25 mouse cellular contexts compared by ENCODE assay signal in the genomic region with DNA sequence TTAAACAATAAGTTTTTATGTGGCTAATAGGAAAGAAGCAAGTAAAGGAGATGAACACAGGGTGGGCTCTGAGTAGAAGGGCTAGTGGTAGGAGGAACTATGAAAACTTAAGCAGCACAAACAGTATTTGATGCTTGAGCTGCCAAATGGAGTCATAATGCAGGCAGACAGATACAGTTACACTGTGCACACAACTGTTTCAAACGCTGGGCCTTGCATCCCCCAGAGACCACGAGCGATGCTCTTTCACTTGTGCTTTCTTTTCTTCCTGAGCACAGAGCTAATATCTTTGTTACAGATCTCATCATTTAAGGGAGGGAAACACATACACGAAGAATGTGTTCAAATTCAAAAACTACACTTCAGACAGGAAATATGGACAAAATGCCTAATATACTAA.
DNase-seq lines count a peak whose midpoint lies in the region; ATAC-seq and TF ChIP-seq lines count a peak whose summit lies in the region.
"Had no signal": no experiment of that assay in that cellular context is flagged by ENCODE, and none has a peak within 500 bp of the region (broad histone marks: within the 10 kb centered on the region; RNA-seq: fewer than 3 reads in every experiment).

No protein-coding gene starts in this region.

- H3K36me3 ChIP-seq in heart, adult 2 months (ENCODE audit: control insufficient read depth, insufficient read depth, low read length): no peaks in the 10 kb centered on the region
- no peaks in the 10 kb centered on the region for H3K36me3 ChIP-seq in intestine, postnatal 0 days (ENCODE audit: control insufficient read depth, insufficient read depth)
- H3K36me3 ChIP-seq: embryonic facial prominence, embryonic 12.5 days; heart, embryonic 13.5 days; liver, embryonic 13.5 days had no signal

- no peaks in the 10 kb centered on the region for H3K27me3 ChIP-seq in heart, adult 2 months (ENCODE audit: control insufficient read depth, insufficient read depth, low read length)
- H3K27me3 ChIP-seq in intestine, postnatal 0 days (replicated peaks; ENCODE audit: control insufficient read depth, insufficient read depth, low read length): no peaks in the 10 kb centered on the region
- H3K27me3 ChIP-seq: heart, embryonic 13.5 days; liver, embryonic 13.5 days had no signal

- TF ChIP-seq POLR2A in heart, adult 2 months (IDR thresholded peaks at IDR 0.05; ENCODE audit: insufficient read depth, low read depth, low read length): no peak
- no peak for TF ChIP-seq POLR2A in embryonic fibroblast, embryonic 13.5 days (IDR thresholded peaks at IDR 0.05; ENCODE audit: low read depth, low read length)

- 51% methylated on average over 4 of the region's 4 CpGs for WGBS in heart, adult 2 months
- WGBS in intestine, postnatal 0 days: 72% methylated on average over 4 of the region's 4 CpGs

- DNase-seq in embryo, embryonic 11 days: peak; percentile 1
- DNase-seq in embryo, embryonic 10 days (ENCODE audit: low spot score): no peak
- DNase-seq in heart, adult 2 months: no peak
- no peak for DNase-seq in heart, postnatal 4 days
- DNase-seq in right cerebral cortex, postnatal 10 days (ENCODE audit: low spot score in 2 of 2): no peak
- DNase-seq: adrenal gland, postnatal 36 days; cerebellum, adult 11 months; cerebellum, adult 9-11 months; kidney, adult 8-10 months; kidney, postnatal 10 days; liver, embryonic 13.5 days; lung, adult 2 months; lung, postnatal 14 days; right cerebral cortex, postnatal 14 days; spleen, adult 18-20 months; thymus, postnatal 36 days had no signal

- H3K79me2 ChIP-seq in heart, adult 2 months (replicated peaks; ENCODE audit: control insufficient read depth, insufficient read depth, low read length): no peaks in the 10 kb centered on the region

- H3K9me3 ChIP-seq in intestine, postnatal 0 days (ENCODE audit: control insufficient read depth): no peaks in the 10 kb centered on the region
- H3K9me3 ChIP-seq: embryonic facial prominence, embryonic 12.5 days; heart, embryonic 13.5 days; liver, embryonic 13.5 days had no signal

- no peak overlapping the region for H3K4me3 ChIP-seq in heart, adult 2 months
- no peak overlapping the region for H3K4me3 ChIP-seq in embryonic fibroblast, embryonic 13.5 days (ENCODE audit: insufficient read depth, low read length)
- H3K4me3 ChIP-seq in intestine, postnatal 0 days (ENCODE audit: low read depth, low read length): no peak overlapping the region
- H3K4me3 ChIP-seq: embryonic facial prominence, embryonic 12.5 days; heart, embryonic 13.5 days; liver, embryonic 13.5 days had no signal

- no peak overlapping the region for H3K9ac ChIP-seq in heart, adult 2 months (ENCODE audit: low read depth, low read length)
- H3K9ac ChIP-seq in intestine, postnatal 0 days (ENCODE audit: low read depth, low read length): no peak overlapping the region
- H3K9ac ChIP-seq: embryonic facial prominence, embryonic 12.5 days; heart, embryonic 13.5 days; hindbrain, embryonic 14.5 days; liver, embryonic 13.5 days had no signal

- ATAC-seq in intestine, postnatal 0 days: no peak
- ATAC-seq: CD4-positive, CD25-positive, alpha-beta regulatory T cell, adult 4 months; forebrain, embryonic 14.5 days; Patski had no signal

- H3K4me2 ChIP-seq in intestine, postnatal 0 days (replicated peaks; ENCODE audit: low read depth): no peak overlapping the region
- H3K4me2 ChIP-seq: embryonic facial prominence, embryonic 12.5 days; heart, embryonic 13.5 days; hindbrain, embryonic 14.5 days; liver, embryonic 13.5 days; midbrain, embryonic 11.5 days had no signal

- intact Hi-C loops in heart, adult 2 months (cut with DNase I): loop anchor here (5.0 kb wide), 2 partner anchors 51 to 86 kb away; no protein-coding TSS in a partner anchor

- no peak for TF ChIP-seq EP300 in heart, adult 2 months (IDR thresholded peaks at IDR 0.05; ENCODE audit: insufficient read depth, low read depth, low read length)

- peak overlapping the region; percentile 5; the same call in 1 of the 2 replicates for H3K27ac ChIP-seq in heart, adult 2 months
- H3K27ac ChIP-seq in embryonic fibroblast, embryonic 13.5 days (ENCODE audit: insufficient read depth, low read length): peak overlapping the region; percentile 99
- no peak overlapping the region for H3K27ac ChIP-seq in intestine, postnatal 0 days (ENCODE audit: low read depth, low read length)
- H3K27ac ChIP-seq: heart, embryonic 13.5 days; hindbrain, embryonic 14.5 days; liver, embryonic 13.5 days had no signal

- TF ChIP-seq CTCF in heart, adult 2 months (IDR thresholded peaks at IDR 0.05): no peak
- TF ChIP-seq CTCF in embryonic fibroblast, embryonic 13.5 days (IDR thresholded peaks at IDR 0.05; ENCODE audit: borderline replicate concordance, insufficient read depth, low read length): no peak
- no peak for TF ChIP-seq CTCF in intestine, postnatal 0 days (IDR thresholded peaks at IDR 0.05; ENCODE audit: low read depth)

- H3K4me1 ChIP-seq in heart, adult 2 months (ENCODE audit: control insufficient read depth, insufficient read depth, low read length): no peaks in the 10 kb centered on the region; the same call in 1 of the 2 replicates
- peaks cover 2% of the 10 kb centered on the region for H3K4me1 ChIP-seq in embryonic fibroblast, embryonic 13.5 days (ENCODE audit: control insufficient read depth, insufficient read depth, low read length)
- H3K4me1 ChIP-seq in intestine, postnatal 0 days (replicated peaks; ENCODE audit: control insufficient read depth, insufficient read depth, low read length): no peaks in the 10 kb centered on the region
- H3K4me1 ChIP-seq: embryonic facial prominence, embryonic 12.5 days; liver, embryonic 13.5 days had no signal
